Mouse (Mus musculus) v-Abl transformed pro-B cells (cell line): Measurements from ENCODE around the gene Prmt2.

ENCODE experiments used
- in situ Hi-C, 2 experiments: fragments of 400-800 bp; cut with MboI; formaldehyde crosslinking; loops; one replicate each; pipeline ENCODE4 v1.15.1; 2025; ENCODE audit not compliant: unreplicated experiment in 2 of 2

The Prmt2 gene

DNA sequence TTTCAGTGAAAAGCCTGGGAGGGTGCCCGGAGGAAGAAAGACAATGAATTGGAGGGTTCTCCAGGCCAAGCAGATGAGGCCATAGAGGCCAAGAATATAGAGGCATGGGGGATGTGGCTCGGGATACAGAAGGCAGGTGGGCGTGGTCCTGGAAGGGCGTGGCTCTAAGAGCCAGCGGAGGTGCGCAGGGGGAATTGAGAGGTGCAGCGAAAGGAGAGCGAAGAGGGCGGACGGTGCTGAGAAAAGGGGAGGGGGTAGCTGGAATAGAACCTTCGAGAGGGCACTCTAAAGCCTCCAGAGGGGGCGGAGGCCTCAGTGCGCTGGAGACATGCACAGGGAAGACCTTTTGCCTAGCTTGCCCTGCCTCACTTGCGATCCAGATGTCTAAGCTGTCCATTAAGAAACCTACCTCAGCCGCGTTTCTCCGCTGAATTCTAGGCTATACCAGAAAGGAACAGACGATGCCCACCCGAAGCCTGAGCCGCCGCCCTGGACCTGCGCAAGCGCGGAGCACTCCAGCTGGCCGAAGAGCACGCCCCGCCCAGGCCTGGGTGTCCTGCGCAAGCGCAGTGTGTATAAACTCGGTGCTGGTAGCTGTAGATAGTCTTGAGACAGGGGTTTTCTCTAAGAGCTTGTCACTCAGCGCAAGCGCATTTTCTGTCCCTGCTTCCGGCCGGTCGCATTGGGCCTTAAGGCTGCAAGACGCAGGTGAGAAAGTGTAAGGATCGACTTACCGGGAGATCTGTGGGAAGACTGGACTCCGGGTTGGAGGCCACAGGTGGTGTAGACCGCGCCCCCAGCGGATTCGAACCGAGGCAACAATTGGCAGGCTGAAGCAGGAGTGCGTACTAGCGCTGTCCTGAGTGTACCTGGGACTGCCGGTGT is at the start of gene Prmt2:
Gene Prmt2 (minus strand): TSS at position 525 of the 885 bp plus-strand sequence.
- in situ Hi-C loops, result no loop called here

DNA sequence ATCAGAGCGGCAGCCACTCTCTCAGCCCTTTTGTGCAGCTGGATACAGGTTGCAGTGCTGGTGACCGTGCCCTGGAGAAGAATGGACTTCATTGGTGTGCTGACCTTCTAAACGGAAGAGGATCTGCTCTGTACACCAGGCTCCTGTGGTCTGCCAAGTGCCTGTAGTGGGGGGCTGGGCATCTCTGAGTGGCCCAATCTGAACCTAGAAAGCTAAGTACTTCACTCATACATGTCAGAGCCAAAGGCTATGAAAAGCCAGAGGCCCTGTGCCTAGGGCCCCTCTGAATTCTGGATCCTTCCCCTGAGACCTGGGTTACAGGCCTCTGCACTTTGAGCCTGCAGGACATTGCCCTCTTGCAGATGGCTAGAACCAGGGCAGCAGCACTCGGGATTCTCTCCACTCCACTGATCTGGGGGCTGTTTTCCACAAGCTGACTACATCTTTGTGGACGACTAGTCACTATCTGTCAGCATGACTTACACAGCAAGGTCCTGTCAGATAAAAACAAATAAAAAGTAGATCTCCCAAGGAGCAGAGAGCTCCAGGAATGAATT is 41.0 kb upstream of the Prmt2 start:
- in situ Hi-C loops, result loop anchor here in 1 of 2 experiments (10.0 kb wide), 1 partner anchor 456 kb away; no protein-coding TSS in a partner anchor

DNA sequence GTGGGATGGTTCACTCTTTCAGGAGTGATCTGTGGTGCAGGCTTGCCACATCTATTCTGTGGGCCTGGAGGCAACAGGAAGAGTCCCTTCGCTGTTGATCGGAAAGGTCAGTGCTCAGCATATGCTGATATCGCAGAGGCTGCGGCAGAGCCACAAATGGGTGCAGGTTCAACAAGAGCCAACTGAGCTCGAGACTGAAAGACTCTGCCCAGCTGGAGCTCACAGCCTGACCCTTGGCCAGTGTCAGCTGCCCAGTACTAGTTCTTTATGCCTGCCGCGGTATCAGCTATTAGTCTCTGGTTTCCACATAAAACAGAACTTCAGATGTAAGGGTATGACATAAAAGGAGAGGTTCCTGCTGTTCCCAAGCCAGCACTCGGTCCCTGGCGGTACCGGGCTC is 37.6 kb upstream of the Prmt2 start:
- in situ Hi-C loops, result loop anchor here in 1 of 2 experiments (10.0 kb wide), 1 partner anchor 460 kb away; no protein-coding TSS in a partner anchor

DNA sequence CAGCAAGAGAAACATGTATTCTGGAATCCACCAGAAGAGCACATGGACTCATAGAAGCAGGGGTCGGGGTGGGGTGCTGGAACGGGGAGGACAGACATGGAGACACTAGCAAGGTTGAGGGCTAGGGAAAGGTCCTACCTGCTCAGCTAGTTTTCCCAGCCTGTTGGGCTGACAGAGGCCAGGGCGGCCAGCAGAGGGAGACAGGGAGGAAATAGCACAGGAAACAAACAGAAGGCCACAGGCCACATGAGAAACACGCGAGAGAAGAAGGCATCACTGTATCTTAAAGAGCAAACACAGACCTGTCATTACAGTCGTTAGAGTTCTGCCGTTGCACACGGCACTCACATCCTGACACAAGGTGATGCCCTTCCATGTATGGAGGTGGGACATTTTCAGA is 33.6 kb upstream of the Prmt2 start:
- in situ Hi-C loops, result loop anchor here in 1 of 2 experiments (10.0 kb wide), 1 partner anchor 464 kb away; no protein-coding TSS in a partner anchor

DNA sequence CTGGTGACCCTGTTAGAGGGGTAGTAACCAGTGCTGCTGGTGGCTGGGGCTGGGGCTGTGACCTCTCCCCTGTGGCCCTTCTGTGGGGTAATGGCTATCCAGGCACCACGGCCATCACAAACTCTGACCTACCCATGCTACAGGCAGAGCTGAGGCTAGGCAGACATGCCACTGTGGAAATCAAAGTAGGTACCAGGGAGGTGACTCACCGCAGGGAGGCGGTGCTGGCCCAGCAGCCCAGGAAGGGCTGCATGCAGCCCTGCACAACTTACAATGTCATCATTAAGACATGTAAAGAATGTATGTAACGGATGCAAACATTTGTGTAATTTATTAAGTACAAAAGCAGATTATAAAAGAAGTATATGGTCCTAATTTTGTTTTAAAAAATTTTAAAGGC is 24.8 kb upstream of the Prmt2 start:
- in situ Hi-C loops, result loop anchor here in 1 of 2 experiments (10.0 kb wide), 1 partner anchor 162 kb away; no protein-coding TSS in a partner anchor

DNA sequence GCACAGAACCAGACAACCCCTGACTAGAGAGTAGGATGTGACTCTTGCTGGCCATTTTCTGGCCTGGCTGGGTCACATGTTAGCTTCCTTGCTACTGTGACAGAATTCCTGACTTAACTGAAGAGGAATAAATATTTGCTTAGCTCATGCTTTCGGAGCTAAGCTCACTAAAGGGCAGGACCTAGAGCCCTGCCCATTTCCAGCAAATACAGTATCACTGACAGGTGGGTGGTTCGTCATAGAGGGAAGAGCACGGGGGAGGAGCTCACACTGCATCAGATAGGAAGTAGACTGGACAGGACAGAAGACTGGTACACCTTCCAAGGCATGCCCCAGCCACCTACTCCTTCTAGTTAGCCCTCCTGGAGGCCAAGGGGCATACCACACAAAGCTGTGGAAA is 23.8 kb upstream of the Prmt2 start:
- in situ Hi-C loops, result loop anchor here in 1 of 2 experiments (10.0 kb wide), 1 partner anchor 163 kb away; no protein-coding TSS in a partner anchor

DNA sequence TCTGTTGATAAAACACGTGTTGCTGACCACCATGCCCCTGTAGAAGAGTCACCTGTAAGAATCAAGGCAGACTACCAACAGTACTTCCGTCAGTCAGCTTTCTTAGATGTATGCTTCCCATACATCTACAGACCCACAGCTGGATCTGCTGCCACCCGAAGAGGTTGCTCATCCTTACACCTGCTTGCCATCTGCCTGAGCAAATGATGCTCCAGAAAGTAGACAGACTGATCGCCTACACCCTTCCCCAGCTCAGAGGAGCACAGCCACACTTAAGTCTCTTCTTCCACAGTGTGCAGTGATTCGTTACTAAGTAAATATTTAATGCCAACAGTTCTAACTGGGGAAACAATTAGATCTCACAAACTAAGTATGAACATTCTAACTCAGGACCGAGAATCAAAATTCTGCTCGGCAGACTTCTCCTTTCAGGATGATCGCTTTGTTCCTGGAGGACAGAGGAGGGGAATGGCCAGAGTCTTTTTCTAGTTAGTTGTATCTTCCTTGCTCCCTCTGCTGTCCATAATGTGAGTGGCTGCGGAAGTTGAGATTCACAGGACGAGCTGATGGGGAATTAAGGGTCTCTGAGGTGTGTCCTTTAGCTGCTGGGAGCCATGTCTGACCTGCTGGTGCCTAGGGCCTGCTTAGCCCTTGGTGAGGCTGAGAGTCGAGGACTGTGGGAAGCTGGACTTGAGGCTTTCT is 22.8 kb upstream of the Prmt2 start:
- in situ Hi-C loops, result loop anchor here in 1 of 2 experiments (10.0 kb wide), 1 partner anchor 164 kb away; no protein-coding TSS in a partner anchor

DNA sequence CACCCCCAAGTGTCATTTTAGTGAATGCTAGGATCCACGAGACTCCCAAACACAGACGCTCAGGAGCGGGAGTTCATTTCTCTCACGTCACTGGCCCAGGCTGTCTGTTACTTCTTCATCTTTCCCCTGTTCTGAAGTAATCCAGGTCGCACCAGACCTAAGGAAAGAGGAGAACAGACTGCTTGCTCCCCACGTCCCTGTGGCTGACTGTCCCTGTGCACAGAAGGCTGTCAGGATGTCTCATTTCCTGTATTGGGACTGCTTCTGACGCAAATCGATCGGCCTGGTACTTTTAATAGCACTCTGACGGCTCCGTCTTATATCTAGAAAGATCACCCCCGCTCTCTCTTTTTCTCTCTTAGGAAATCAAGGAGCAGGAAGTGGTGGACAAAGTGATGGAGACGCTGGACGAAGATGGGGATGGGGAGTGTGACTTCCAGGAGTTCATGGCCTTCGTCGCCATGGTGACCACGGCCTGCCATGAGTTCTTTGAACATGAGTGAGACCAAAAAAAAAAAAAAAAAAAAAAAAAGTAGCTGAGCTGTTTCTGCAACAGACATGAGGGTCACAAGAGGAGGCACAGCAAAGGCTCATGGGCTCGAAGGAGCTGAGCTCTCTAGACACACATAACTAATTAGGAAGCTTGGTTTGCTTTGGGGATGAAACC is 22.0 kb upstream of the Prmt2 start:
- in situ Hi-C loops, result loop anchor here in 1 of 2 experiments (10.0 kb wide), 1 partner anchor 165 kb away; no protein-coding TSS in a partner anchor

DNA sequence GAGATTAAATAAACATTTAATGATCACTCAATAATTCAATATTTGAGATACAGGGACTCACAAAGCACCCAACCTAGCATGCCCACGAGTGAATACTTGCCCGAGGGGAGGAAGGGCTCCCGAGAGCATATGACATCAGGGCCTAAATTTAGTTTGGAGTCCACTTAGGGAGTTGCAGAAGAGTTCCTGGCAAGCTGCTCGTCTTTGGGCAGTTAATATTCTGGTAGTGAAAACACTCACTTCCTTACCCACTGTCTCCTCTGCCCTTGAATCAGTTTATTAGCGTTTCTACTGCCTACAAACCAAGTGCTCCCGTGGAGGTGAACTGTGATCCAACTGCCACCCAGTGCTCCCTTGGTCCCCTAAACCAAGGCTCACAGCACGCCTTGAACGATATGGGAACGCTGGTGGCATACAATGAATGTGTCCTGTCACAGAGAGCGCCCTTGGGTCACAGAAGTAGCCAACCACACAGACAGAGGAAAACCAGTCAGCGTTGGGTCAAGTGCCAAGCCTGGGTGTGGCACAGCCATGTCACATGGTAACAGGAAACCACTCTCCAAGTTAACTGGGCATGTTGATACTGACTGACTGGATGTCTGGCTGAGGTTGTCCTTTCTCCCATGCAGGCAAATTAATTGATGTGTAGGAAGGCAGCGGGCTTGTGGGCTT is 20.2 kb upstream of the Prmt2 start:
- in situ Hi-C loops, result no loop called here

DNA sequence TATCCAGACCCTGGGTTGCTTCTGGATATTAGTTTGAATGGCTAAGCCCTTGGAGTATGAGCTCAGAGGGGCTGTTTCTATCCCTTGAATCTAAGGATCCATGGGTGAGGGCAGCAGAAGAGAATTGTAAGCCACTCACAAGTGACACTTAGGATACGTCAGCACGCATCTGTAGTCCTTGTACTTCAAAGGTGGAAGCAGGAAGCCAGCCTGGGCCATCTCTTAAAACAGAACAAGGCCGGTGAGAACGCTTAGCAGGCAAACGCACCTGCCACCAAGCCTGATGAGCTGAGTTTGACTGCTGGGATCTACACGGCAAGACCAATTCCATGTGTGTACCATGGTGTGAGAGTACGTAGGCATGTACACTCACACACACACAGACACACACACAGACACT is 19.6 kb upstream of the Prmt2 start:
- in situ Hi-C loops, result no loop called here

DNA sequence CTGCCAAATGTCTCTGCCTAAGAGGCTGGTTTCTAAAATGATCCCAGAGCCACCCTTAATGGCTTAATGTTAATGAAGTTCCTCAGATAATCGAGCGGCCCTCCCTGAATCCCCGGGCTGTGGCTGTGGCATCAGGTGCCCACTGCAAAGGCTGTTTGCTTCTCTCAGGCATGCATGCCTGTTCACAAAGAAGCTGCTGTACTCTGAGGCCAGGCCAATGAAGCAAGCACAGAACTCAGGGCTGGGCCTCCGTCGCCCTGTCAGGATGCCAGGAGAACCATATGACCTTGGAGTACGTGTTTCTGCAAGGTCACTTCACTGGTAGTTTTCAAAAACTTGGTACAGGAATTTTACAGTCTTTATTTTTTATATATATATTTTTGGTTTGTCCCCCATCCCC is 18.0 kb upstream of the Prmt2 start:
- in situ Hi-C loops, result no loop called here

DNA sequence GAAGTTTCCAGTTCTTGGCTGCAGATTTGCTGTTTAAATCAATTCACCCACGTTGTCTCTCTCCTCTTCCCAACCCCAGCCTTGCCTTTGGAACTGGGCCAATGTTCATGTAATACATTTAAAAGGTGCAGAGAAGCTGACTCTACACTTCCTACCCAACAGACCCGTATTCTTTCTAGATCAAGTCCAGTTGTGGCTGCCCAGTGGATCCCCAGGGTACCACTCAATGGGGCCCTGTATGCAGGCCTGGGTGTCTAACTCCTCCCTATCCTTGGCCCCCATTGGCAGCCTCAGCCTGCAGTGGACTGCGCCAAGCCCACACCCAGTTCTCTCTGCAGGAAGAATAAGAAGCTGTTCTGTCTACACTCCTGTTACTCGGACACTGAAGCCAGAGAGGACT is 15.9 kb upstream of the Prmt2 start, which contains the start of gene S100b:
Gene S100b (plus strand): TSS at position 318 of the 400 bp plus-strand sequence.
- in situ Hi-C loops, result no loop called here

DNA sequence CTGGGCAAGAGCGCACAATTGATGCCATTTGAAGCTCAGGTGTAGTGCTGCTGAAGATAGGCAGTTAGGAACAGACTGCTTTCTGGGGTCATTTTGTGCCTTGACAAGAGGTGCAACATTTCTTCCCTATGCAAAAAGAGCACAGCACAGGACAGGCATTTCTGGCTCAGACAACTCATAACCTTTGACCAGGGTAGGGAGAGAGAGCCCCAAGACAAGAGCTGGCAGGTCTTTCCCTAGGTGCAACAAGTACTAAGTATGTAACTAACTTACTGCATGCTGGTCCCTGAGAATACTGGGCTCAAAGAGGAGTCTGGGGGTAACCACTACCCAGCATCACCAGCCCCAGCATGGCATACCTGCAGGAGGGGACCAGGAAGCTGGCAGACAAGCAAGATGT is 15.4 kb upstream of the Prmt2 start:
- in situ Hi-C loops, result no loop called here

DNA sequence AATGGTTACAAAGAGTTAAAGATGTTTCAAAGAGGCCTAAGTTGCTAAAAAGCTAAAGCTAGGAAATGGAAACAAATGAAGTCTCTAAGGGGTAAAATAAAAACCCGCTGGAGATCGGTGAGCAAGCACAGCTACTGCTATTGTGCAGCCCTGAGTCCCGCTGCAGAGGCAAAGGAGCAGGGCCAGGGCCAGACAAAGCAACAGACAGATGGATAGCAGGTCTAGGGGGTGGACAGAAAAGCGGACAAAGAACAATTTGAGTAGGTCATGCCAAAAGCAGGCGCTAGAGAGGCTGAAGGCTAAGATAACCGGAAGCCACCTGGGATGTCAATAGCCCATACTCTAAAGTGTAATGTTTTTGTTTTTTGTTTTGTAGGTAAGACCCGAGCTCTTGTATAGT is 13.2 kb upstream of the Prmt2 start:
- in situ Hi-C loops, result no loop called here

DNA sequence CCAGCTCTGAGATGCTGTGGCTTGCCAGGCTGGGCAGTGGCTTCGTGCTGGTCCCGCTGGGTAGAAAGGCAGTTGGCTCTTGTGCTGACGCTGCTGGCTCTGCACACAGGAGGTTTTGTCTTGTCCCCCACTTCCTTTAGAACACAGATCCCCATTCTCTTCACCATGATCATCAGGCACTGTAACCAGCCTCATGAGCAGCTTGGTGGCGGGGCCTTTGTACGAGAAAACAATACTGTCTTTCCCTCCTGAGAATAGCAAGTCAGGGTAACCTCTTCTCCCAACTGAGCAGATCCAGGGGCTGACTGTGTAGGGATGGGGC is 10.9 kb upstream of the Prmt2 start:
- in situ Hi-C loops, result no loop called here

DNA sequence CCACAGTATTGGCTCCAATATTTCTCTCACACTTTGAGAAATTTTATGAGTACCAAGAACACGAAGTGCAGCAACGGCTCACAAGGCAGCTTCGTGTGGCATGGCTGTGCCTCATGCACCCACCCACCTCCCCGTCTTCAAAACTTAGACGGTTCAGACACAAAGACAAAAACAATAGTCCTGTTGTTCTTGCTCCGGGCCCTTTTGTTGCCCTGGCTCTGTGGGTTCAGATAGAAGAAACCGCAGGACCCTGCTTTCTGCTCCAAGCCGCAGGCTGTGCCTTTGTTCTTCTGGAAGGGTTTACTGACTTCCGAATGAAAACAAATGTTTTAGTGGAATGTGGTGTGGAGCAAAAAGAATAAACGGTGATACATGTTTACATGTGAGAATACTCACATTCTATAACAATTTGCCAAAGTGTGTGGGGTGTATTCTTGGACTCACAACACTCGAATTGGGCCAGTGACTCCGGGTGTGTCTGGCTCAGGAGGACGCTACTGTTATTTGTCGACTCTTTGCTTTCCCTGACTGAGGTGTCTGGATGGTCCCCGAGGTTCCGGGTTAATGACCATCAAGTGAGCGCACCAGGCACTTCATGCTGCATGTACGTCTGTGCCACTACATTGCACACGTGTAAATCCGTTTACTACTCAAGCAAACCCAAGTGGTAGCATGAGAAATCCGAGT is 10.4 kb upstream of the Prmt2 start:
- in situ Hi-C loops, result no loop called here

DNA sequence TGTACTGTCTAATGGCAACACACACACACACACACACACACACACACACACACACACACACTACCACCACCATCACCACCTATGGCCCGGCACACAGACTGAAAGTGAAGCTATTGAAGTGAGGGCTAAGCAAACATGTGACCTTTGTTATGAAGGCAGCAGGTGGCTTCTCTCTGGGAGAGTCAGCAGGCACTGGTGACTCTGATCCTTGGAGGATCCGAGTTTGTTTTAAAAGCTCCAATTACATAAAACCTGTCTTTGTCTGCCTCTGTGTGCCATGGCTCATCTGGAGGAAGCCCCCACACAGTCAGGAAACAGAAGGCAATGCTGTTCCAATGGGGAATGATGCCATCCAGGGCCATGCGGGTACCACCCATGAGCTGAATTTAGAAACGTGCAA is 8.9 kb upstream of the Prmt2 start:
- in situ Hi-C loops, result no loop called here

DNA sequence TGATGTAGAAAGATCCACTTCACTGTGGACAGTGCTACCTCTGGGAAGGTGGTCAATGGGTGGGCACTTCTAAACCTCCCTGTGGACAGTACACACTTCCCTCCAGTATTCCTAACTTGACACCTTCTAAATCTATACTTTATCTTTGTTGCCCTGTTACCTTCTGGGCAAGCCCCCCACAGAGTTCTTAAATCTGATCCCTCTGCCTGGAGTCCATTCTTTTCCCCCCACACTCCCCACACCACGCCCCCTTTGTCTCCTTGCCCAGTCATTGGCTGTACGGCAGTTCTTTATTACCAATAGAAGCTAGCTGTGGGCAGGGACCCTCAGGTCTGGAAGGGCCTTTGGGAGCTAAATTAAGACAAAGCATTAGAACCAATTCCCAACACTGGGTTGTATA is 7.4 kb upstream of the Prmt2 start:
- in situ Hi-C loops, result no loop called here

DNA sequence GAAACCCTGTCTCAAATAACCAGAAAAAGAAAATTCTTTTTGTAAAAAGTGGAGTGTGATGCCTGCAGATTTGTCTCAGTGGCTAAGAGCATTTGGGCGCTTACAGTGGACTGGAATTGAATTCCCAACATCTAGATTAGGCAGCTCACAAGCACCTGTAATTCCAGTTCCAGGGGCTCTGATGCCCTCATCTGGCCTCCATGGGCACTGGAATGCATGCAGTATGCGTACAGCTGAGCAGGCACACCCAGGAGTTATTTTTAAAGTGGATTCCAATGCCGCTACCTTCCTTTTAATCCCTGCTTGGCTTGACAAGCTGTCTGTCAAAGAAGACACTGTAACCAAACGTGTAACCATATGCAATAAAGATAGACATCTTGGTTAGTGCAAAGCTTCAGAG is 1.7 kb upstream of the Prmt2 start:
- in situ Hi-C loops, result no loop called here
